Mouse (Mus musculus) lung, postnatal 0 days (tissue): Measurements from ENCODE around the gene Plac1. TPM values are rescaled to one million over a fixed set of nuclear protein-coding genes. Genes with fewer than 3 reads are reported as not detected.

ENCODE experiments used
- ATAC-seq: fragments of 200-750 bp; cut with Nextera tagmentation; 2 replicates; pipeline ENCODE4 v1.8.0; 2017; ENCODE audit warnings: moderate library complexity
- DNase-seq: peaks from one replicate; pipeline ENCODE4 v3.0.0-alpha.2; 2016; ENCODE audit warnings: low spot score
- H3K27ac ChIP-seq: fragments of 300-500 bp; sonication (generic); 2 replicates; pipeline ENCODE4 v1.5.1; 2014; ENCODE audit warnings: antibody characterized with exemption, mild to moderate bottlenecking, low read length, mixed read lengths
- H3K27me3 ChIP-seq: fragments of 300-500 bp; sonication (generic); replicated peaks from 2 replicates; pipeline ENCODE4 v1.6.1; 2014; ENCODE audit warnings: low read length, mixed read lengths; ENCODE audit not compliant: insufficient read depth
- H3K36me3 ChIP-seq: fragments of 300-500 bp; sonication (generic); 2 replicates; pipeline ENCODE4 v1.6.1; 2014; ENCODE audit warnings: low read length, mixed read lengths; ENCODE audit not compliant: insufficient read depth
- H3K4me1 ChIP-seq: fragments of 300-500 bp; sonication (generic); 2 replicates; pipeline ENCODE4 v1.6.1; 2014; ENCODE audit warnings: antibody characterized with exemption, low read depth, low read length, mixed read lengths; ENCODE audit not compliant: insufficient read depth
- H3K4me2 ChIP-seq: fragments of 300-500 bp; sonication (generic); replicated peaks from 2 replicates; pipeline ENCODE4 v1.6.1; 2014; ENCODE audit warnings: low read depth, mild to moderate bottlenecking, low read length, moderate library complexity, mixed read lengths
- H3K4me3 ChIP-seq: fragments of 300-500 bp; sonication (generic); 2 replicates; pipeline ENCODE4 v1.5.1; 2014; ENCODE audit warnings: low read depth, low read length
- H3K9ac ChIP-seq: fragments of 300-500 bp; sonication (generic); replicated peaks from 2 replicates; pipeline ENCODE4 v1.6.1; 2014; ENCODE audit warnings: low read depth, mild to moderate bottlenecking
- H3K9me3 ChIP-seq: fragments of 300-500 bp; sonication (generic); 2 replicates; pipeline ENCODE4 v1.6.1; 2016; ENCODE audit warnings: low read length, mixed read lengths
- CTCF ChIP-seq: IDR thresholded peaks from 2 replicates; pipeline ENCODE4 v1.5.1; 2016; ENCODE audit warnings: antibody characterized with exemption, mild to moderate bottlenecking
- EP300 ChIP-seq: IDR thresholded peaks from 2 replicates; pipeline ENCODE4 v1.6.1; 2016; ENCODE audit warnings: antibody characterized with exemption, mild to moderate bottlenecking, control low read depth
- WGBS: fragments of 180-500 bp; shearing (Covaris S2); extraction: QIAGEN DNeasy Blood & Tissue Kit; methylation state at CpG from one replicate; pipeline ENCODE4 v1.1.7; 2014; 5-methylcytosine and 5-hydroxymethylcytosine counted together
- polyA plus RNA-seq: library from polyadenylated mRNA; unstranded; fragments of >200 nt; fragmentation: Nextera tagmentation; extraction: Ambion mirVana; gene quantifications from 2 replicates; pipeline ENCODE4 v1.2.1, GENCODE M21; 2015

The Plac1 gene
- polyA plus RNA-seq, 1 experiment from 2014 or later = 3.9 TPM

DNA sequence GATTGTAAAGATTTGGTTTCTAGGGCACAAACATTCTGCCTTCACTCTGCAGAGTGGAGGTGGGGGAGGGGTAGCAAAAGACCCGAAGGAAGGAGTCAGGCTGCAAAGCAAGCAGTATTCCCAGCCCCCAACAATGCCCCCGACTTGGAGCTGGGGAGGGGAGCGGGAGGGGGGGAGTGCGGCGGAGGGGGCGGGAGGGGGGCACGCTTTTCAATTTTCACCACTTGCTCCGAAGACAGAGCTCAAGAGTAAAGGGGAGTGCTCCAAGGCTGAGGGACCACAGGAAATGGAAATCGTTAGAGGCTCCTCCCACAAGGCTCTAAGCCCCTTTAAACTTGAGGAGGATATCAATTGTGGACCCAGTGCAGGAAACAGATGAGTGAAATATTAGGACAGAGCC, 189.6 kb downstream of the Plac1 start:
- 7% methylated on average over 1 of the region's 9 CpGs for WGBS
- no peak overlapping the region for H3K9ac ChIP-seq

DNA sequence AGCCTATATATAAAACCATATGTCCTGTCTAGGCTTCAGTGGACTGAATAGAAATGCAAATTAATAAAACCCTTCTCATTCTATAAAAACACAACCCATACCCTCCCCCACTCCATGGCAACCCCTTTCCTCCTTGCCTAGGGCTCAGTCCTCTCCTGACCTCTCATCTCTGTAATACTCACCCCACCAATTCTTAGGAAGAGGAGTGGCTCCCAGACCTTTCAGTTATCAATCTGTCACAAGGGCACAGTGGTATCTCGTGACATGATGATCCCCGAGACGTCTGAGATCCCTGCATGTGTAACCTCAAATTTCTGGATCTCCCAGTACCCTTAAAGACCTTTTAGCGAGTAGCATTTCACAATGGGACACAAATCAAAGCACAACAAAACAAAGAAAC, 190.7 kb downstream of the Plac1 start:
- no peaks in the 10 kb centered on the region for H3K36me3 ChIP-seq
- no peak for DNase-seq
- WGBS = 65% methylated on average over 4 of the region's 4 CpGs

More for the DNA sequence above, 189.6 kb downstream of the Plac1 start:
- peak overlapping the region; percentile 27 for H3K4me2 ChIP-seq
- no peak overlapping the region for H3K4me3 ChIP-seq
- TF ChIP-seq CTCF (no peak), EP300 (no peak)
- peak; percentile 5 for DNase-seq
- H3K9me3 ChIP-seq = no peaks in the 10 kb centered on the region
- no peaks in the 10 kb centered on the region for H3K36me3 ChIP-seq
- H3K27me3 ChIP-seq = no peaks in the 10 kb centered on the region
- no peak for ATAC-seq
- no peak overlapping the region for H3K27ac ChIP-seq
- no peaks in the 10 kb centered on the region; the same call in 1 of the 2 replicates for H3K4me1 ChIP-seq

DNA sequence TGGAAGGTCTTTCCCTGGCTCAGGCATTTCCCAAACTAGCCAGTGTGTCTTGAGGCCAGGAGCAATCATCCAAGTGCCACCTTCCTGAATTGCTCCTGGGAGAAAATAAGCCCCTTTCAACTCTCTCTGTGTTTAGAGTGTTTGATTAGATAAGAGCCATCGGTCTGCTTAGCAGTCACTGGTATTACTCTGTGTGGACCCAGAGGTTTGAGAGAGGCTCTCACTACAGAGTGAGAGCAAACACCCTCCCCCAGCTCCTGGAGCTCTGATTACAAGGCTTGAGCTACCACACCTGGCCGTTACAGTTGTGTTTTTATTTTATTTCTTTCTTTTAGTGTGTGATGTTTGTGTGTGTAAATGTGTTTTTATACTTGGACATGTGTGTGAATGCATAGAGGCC, 193.0 kb downstream of the Plac1 start:
- no peak overlapping the region for H3K4me2 ChIP-seq
- DNase-seq = no peak
- no peaks in the 10 kb centered on the region for H3K36me3 ChIP-seq
- H3K4me1 ChIP-seq = no peaks in the 10 kb centered on the region
- peak; percentile 48 for ATAC-seq
- 29% methylated on average over 2 of the region's 2 CpGs for WGBS
- H3K27me3 ChIP-seq = no peaks in the 10 kb centered on the region
- H3K9me3 ChIP-seq = no peaks in the 10 kb centered on the region
- TF ChIP-seq CTCF (no peak), EP300 (no peak)
- H3K27ac ChIP-seq = no peak overlapping the region
- no peak overlapping the region for H3K9ac ChIP-seq
- no peak overlapping the region for H3K4me3 ChIP-seq

More for the DNA sequence above, 190.7 kb downstream of the Plac1 start:
- Histone ChIP-seq H3K4me3 (no peak overlapping the region), H3K9me3 (no peaks in the 10 kb centered on the region), H3K27me3 (no peaks in the 10 kb centered on the region), H3K27ac (no peak overlapping the region), H3K9ac (no peak overlapping the region), H3K4me2 (no peak overlapping the region), H3K4me1 (no peaks in the 10 kb centered on the region; the same call in 1 of the 2 replicates)
- no peak for TF ChIP-seq CTCF
- TF ChIP-seq EP300 = no peak
- no peak for ATAC-seq

DNA sequence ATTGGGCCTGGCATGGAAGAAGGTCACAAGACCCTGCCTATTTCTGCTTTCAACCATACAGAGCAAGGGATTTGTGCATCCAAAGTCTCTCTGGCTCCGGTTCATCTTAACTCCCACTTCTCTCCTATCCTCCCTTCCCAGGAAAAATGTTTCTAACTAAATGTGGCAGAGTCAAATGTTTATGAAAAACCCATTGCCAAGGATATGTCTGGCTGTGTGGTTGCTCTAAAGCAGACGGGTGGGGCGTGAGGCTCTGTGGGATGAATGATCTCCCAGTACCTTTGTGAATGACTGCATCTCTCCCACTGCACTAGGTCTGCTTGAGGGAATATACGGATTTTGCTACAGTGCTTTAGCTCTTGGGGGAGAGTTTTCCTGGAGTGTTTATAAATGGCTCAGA, 193.9 kb downstream of the Plac1 start:
- H3K9ac ChIP-seq = no peak overlapping the region
- WGBS = 37% methylated on average over 4 of the region's 4 CpGs
- H3K4me3 ChIP-seq = no peak overlapping the region
- no peaks in the 10 kb centered on the region for H3K4me1 ChIP-seq
- no peaks in the 10 kb centered on the region for H3K36me3 ChIP-seq
- H3K9me3 ChIP-seq = no peaks in the 10 kb centered on the region
- no peak overlapping the region for H3K4me2 ChIP-seq
- DNase-seq (no peak), ATAC-seq (no peak)
- H3K27me3 ChIP-seq = no peaks in the 10 kb centered on the region
- no peak overlapping the region for H3K27ac ChIP-seq
- TF ChIP-seq EP300 (no peak), CTCF (no peak)

- Histone ChIP-seq H3K27ac (0 out of 2 replicates have a peak overlapping the region, but pooled peaks have one; percentile 12), H3K27me3 (no peaks in the 10 kb centered on the region), H3K4me2 (no peak overlapping the region), H3K36me3 (no peaks in the 10 kb centered on the region), H3K9me3 (no peaks in the 10 kb centered on the region), H3K4me1 (no peaks in the 10 kb centered on the region), H3K9ac (no peak overlapping the region), H3K4me3 (no peak overlapping the region)
- no peak for DNase-seq
- TF ChIP-seq CTCF (no peak), EP300 (no peak)
- 24% methylated on average over 10 of the region's 10 CpGs for WGBS
- ATAC-seq = peak; percentile 62; the same call in 1 of the 2 replicates
These were observed 194.6 kb downstream of the Plac1 start for GRCm38 (mm10) chrX:53045187-53045903.

- 88% methylated on average over 6 of the region's 6 CpGs for whole genome bisulfite sequencing
- TF ChIP-seq CTCF = no peak
- no peak for TF ChIP-seq EP300
- Histone ChIP-seq H3K27me3 (no peaks in the 10 kb centered on the region), H3K36me3 (no peaks in the 10 kb centered on the region), H3K4me2 (no peak overlapping the region), H3K4me3 (no peak overlapping the region), H3K27ac (no peak overlapping the region), H3K4me1 (no peaks in the 10 kb centered on the region), H3K9me3 (no peaks in the 10 kb centered on the region), H3K9ac (no peak overlapping the region)
- DNase-seq (no peak), ATAC-seq (no peak)
These were observed 198.9 kb downstream of the Plac1 start for GRCm38 (mm10) chrX:53041006-53041405.
